Mouse (Mus musculus) heart, adult 8-10 months (tissue): ENCODE results near the gene Dand5. TPM values are rescaled to one million over a fixed set of nuclear protein-coding genes. Genes with fewer than 3 reads are reported as not detected.

Experiments
- DNase-seq: peaks from one replicate; pipeline ENCODE4 v3.0.0; 2022; ENCODE audit warnings: low spot score
- total RNA-seq, 4 experiments: library from RNA; stranded (reverse); gene quantifications; 2 replicates each; pipeline ENCODE4 v1.2.4; 2022

Dand5 gene
- total RNA-seq, 4 experiments from 2014 or later: 10.3 to 13.2 (median 12.0) TPM

DNA sequence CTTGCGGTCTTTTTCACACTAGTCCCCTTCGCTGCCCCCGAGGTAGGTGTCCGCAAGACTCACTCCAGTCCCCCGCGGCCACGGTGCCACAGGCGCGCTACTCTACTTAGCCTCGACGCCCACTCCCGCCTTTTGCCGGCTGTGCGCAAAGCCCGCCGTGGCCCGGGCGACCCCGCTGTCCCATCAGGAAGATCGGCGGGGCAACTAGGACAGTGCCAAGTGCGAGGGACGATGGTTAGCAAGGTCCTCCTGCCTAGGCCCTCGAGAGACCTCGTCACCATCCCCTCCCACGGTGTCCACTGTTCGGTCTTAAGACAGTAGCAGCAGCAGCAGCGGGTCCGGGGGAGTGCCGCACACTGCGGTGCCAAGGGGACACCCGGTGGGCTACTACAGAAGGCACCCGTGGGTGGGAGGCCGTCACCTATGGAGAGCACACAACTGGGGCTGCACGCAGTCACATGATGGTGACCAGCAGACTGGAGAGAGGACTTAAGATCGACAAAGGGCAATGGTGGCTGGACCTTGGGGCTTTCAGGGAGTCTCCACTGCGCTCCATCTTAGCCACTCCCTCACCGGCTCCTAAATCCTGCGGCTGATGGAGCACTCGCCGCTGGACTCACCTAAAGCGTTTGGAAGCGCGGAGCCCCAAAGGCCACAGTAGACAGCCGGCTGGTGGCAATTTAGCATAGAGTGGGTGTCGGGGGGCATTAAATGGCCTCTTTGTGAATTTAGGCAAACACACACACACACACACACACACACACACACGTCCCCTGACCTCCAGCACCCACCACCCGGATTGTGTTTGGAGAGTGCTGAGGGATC, 37.7 kb downstream of the Dand5 start:
- DNase-seq: no peak

DNA sequence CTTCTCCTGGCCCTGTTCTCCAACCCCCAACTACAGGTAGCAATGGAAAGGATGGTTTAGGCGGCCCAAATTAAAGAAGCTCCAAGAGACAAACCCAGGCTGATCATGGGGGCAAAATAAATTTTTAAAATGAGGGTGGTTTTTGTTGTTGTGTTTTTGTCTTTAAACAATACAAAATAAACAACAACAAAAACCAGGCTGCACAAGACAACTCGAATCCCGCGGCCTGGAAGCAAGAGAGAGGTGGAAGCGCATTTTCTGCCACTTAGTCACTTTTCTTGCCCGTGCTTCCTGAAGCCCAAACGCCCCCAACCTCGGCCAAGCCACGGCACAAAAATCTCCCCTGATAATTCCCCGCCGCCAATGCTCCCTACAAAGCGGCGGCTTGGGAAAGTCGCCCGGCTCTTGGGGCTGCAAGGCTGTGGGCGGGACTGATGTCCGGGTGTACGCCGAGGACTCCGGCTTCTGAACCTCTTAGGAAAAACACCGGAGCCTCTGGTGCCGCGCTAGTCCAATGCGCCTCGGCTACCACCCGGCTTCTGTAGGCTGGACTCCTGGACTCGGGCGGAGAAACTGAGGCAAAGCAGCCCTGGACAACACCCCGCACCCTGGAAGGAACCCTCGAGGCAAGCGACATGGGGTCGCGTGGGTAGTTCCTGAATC, 38.6 kb downstream of the Dand5 start:
- no peak for DNase-seq

DNA sequence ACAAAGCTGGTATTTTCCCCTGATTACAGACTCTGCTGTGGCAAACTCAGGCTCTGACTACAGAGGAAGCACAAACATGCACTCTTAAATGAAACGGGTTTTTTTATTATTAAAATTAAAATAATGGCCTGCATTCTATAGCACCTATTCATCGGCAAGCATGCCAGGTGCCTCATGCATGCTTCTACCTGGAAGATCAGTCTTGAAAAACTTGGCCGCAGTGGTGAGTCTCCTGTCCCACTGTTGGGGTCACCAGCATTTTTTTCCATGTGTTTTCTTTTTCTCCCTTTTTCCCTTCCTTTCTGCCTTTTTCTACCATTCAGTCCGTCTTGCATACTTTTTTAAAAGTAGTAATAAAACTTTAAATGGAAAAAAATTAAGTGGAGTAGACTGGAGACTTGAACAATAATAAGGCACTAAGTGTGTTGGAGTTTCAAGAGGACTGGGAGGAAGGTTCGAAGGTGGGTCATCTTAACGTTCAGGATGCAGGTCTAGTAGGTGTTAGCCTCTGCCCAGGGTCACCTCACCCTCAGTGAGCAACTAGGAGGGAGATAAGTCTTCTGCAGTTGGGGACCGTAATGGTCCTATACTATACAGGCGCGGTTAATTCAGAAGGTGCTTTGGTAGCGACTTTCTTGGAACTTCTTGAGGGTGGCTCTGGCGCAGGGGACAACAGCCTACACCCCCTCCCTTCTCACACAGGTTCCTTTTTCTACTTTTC, 39.3 kb downstream of the Dand5 start:
- no peak for DNase-seq

- no peak for DNase-seq
Measured at GRCm38 (mm10) chr8:84782680-84783079, 39.9 kb downstream of the Dand5 start.

- DNase-seq: no peak
Measured at GRCm38 (mm10) chr8:84781686-84782505, 40.7 kb downstream of the Dand5 start.

GRCm38 (mm10) chr8:84780949-84781680, 41.5 kb downstream of the Dand5 start:
- DNase-seq: no peak

- DNase-seq: no peak
Measured at GRCm38 (mm10) chr8:84780225-84780555, 42.4 kb downstream of the Dand5 start.

GRCm38 (mm10) chr8:84779519-84780224, 43.0 kb downstream of the Dand5 start:
- no peak for DNase-seq

- no peak for DNase-seq
Measured at GRCm38 (mm10) chr8:84778638-84779380, 43.8 kb downstream of the Dand5 start.

DNA sequence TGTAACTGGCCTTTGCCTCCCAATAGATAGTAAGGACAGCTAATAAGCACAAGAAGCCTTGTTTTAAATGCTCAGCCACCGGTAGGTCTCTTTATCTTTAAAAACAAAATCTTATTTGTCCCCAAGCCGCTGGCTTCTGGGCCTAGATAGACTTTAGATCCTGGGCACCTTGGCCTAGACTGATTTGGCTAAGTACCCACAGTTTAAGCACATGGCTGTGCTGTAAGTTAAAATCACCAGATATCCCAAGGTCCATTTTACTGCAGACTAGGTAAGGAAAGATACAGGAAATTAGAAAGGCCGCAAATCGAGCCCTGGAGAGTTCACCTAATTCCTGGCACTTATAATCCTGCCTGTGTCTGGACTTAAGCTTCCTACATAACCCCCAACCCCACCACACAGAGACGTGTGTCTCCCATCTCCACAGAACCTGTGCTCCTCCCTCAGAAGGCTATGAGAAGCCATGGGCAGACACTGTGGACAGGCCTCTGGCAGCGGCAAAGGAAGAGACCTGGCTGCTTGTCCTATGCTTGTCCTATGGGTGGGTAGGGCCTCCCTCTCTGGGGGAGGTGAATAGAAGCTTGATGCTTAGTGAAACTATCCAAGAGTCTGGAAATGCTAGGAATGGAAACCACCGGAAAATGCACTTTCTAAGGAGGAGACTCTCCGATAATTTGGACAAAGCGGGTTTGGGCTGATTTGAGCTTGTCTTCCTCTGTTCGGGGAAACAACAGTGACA, 44.6 kb downstream of the Dand5 start:
- DNase-seq: no peak

GRCm38 (mm10) chr8:84776569-84776968, 46.1 kb downstream of the Dand5 start:
- DNase-seq: no peak

GRCm38 (mm10) chr8:84775621-84776113, 47.0 kb downstream of the Dand5 start:
- no peak for DNase-seq

GRCm38 (mm10) chr8:84775105-84775591, 47.5 kb downstream of the Dand5 start:
- DNase-seq: no peak

- DNase-seq: peak; percentile 58
Measured at GRCm38 (mm10) chr8:84774473-84774911, 48.1 kb downstream of the Dand5 start.

GRCm38 (mm10) chr8:84773833-84774232, 48.8 kb downstream of the Dand5 start:
- DNase-seq: peak; percentile 75

DNA sequence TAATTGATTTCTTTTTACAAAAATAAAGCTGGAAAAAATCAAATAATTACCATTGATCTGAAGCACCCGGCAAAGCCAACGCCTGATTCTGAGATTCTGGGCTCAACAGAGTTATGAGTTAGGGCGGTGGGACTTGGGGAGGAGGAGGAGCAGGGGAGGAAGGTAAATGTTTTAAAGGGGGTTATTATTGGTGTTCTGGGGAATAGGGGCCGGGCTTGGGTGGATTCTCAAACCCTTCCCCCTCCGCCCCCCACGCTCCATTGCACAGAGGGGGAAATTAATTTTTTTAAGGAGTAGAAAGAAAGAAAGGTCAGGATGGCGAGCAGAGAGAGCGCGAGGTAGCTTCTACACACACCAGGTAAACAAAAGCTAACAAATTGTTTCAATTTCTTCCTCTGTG, 49.3 kb downstream of the Dand5 start:
- DNase-seq: no peak

GRCm38 (mm10) chr8:84772628-84773027, 50.0 kb downstream of the Dand5 start:
- no peak for DNase-seq

DNA sequence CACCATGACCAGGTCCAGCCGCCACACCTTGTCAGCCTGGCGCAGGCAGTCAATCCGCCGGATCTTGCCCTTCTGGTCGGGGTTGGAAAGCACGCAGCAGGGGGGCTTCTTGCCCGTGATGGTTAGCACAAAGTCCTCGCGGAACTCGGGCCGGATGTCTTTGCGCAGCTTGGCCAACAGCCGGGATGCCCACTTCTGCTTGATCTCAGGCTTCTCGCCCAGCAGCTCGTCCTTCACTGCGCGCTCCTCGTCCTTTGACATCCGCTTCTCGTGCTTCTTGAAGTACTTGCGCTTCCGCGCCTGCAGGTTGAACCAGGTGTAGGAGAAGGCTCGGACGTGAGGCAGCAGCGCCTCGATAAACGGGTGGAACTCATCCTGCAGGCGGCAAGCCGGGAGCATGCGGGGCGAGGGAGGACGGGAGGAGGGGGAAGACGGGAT, 50.7 kb downstream of the Dand5 start:
- DNase-seq: no peak
